Mouse (Mus musculus): Measurements from ENCODE around the gene Spats2l.

Spats2l gene

DNA sequence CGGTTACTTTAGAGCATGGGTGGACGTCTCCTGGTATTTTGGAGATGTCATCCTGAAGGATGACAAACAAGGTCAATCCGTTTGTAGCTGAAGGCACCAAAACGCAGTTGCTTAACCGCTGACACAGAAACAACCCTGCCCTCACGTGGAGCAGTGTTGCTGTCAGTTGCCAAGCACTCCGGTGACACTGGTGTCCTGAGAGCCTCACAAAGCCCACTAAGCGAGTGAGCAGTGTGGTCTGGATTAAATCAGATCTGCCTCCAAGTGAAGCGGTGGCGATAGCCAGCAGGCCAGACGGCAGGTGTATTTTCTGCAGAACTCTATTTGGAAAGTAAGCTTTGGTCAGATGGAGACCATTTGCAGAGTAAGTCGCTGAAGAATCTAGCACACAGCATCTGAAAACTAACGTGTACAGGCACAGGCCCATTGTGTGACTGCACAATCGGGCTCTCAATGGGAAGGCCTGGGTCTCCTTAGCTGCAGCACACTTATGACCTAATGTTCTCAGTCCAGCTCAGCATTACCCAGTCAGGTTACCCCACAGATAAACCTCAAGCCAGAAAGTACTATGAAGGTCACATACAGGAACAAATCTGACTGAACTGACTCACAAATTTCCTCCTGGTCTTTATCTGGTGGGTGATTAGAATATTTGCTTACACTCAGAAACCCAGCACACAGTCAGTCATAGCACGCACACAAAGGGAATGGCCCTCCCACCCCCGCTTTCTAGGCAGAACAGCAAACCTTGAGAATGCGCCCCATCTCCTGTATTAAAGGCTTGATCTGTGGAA, 51.2 kb downstream of the Spats2l start:
- ATAC-seq (ENCODE audit: low TSS enrichment) = peak; percentile 21

DNA sequence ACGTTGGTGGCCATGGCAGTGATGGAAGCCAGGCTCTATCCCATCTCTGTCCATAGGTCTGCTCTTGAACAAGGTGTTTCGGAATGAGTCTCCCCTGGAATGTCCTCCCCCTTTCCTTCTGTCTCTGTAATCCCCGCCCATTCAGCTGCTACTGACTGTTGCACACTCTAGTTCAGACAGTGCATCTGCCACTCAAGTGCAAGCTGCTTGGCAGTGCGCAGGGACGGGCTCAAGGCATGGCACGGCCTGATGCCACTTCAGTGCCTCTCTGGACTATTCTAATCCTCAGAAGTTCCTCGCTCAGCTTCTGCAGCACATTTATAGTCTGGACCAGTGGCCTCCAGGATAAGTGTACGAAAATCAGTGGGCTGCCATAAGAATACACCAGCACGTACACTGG, 52.3 kb downstream of the Spats2l start:
- no peak for ATAC-seq (ENCODE audit: low TSS enrichment)

DNA sequence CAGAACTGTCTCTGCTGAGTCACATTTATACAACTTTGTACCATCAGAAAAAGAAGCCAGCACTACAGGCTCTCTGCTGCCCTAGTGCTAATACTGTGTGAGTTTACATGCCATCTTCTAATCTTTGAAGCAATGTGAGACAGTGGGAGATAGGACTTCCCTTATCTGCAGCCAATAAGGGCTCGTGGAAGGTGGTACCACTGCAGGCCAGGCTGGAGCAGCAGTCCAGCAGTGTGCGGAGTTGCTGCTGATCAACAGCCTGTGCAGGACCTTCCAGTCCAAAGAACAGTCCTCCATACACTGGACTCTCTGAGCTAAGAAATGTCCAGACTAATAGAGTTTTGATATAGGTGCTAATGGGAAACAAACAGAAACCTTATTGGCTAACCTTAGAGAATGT, 59.2 kb downstream of the Spats2l start:
- ATAC-seq (ENCODE audit: low TSS enrichment) = no peak

DNA sequence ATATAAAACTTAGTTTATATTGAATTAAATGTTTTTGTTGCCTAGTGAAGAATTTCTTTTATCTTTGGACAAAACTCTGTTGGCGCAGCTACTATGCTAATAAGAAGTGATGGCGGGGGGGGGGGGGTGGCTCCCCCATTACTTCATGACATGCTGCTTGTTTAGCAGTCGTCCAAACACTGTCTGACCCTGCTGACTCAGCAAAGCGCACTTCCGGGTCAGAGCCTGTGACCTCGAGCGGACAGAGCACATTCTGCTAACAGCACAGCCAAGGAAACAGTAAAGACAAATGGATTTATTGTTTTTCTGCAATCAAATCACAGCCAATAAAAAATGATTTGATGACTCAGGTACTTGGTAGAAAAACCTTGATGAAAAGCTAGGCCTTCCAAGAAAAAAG, 61.2 kb downstream of the Spats2l start:
- ATAC-seq (ENCODE audit: low TSS enrichment) = no peak

DNA sequence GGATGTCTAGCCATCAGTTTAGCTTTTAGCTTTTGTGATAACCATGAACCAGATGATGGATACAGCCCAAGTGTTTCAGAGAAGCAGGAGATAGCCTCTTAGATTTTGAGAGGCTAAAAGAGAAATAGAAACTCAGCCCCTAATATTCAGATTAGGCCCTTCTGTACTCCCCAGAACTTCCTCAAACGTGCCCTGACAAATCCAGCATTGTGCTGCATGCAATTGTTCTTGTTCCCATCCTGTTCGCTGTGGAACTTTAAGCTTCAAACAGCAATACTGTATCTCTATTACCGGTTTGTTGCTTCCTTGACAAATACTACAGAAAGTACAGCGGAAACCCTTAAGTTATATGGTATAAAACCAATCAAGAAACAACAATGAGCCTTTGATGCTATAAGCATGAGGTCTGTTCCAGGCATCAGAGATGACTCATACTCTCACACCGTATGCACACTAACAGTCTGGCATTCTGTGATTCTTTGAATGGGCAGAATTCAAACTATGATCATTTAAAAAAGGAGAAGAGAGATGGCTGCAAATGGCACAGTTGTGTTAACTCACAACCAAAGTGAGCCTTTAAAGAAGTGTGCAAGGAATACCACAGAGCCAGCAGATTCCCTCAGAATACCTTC, 62.8 kb downstream of the Spats2l start:
- ATAC-seq (ENCODE audit: low TSS enrichment) = peak; percentile 93

DNA sequence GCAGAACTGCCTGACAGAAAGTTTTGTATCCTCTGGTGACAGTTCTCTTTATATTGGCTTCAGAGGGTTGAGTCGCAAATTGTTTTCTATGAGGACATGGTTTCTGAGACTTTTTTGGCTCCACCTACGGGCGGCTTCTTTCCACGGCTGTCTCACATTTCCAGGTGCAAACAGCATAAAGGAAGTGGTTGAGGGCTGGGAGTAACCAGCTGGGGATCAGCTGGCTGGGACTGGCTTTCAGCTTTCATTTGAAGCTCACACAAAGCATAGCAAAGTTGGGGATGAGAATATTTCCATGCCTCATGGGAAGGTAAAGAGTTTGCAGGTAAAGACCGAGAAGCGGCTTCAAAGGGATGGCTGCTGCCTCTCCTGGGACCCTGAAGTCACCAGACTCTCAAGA, 65.9 kb downstream of the Spats2l start:
- peak; percentile 44 for ATAC-seq (ENCODE audit: low TSS enrichment)

DNA sequence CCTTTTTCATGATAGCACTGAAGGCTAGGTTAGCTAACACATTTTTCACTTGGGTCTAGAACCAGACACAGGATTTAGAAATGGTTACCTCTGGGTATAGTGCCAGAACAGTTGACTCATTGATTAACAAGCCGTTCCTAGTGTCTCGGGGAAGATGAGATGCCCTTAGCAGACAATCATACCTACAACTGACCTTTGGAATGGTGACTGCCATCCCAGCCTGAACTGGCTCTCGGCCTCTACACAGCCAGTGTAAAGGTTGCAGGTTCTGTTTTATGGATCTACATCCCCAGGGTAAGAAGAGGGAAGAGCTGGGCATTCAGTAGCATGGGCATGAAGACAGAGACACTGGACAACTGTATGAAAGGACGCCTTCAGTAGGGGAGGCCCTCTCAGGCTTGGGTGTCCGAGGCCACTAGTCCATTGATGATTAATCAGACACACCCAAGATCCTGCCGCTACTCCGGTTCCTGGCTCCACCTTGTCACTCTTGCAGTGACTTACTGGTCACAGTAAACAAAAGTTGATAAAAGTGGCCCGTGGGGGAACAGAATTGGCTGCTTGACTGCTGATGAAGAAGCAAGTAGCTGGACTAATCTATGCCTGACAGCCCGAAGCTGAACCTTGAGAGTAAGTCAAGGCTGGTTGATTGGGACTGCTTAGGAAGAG, 71.2 kb downstream of the Spats2l start:
- no peak for ATAC-seq (ENCODE audit: low TSS enrichment)

DNA sequence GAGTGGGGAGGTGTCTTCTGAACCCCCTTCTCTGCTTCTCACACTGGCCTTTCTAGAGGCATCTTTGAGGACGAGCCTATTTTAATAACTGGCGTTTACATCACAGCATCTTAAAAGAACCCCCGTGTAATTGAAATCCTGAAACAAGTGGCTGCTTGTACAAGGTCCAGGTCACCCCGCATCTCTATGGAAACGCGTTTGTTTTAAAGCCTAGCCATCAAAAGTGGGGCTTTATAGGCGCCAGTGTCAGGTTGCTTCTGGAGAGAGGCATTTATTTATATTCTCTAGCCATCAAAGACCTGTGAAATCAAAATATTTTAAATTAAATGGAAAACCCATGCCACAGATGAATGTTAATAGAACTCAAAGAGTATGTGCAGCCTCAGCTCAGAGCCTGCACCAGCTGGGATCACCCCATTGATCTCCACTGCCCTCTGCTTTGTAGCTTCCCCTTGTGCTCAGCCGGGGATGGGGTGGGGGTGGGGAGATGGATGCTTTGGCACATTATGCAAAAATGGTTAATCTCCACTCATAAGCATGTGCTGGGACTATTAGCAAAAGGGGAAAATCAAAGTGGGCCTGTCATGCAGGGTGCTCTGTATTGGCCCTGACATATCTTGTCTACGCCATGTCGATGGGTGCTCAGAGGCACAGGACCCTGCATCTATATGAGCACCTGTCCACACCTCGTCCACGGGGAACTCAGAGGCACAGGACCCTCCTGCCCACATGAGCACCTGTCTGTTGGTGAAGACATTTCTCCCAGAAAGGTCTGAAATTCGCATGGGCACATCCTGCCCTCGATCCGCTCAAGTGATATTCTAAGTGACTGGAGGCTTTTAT, 73.1 kb downstream of the Spats2l start:
- ATAC-seq (ENCODE audit: low TSS enrichment) = no peak

DNA sequence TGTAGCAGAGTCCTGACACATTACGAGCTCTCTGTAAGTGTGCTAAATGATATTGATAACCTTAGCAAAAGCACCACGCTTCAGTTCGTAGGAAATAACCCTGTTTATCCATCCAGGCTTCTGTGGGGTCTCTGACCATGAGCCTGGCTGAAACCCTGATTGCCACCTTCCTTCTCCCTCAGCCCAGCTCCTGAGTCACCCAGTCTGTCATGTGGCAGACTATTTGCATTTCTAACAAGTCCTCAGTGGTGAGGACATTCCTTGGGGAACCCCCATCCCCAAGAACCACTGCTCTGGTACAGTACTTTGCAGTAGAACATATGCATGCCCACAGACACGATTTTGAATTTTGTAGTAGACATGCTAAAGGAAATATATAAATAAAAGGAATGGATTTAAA, 75.1 kb downstream of the Spats2l start:
- no peak for ATAC-seq (ENCODE audit: low TSS enrichment)

DNA sequence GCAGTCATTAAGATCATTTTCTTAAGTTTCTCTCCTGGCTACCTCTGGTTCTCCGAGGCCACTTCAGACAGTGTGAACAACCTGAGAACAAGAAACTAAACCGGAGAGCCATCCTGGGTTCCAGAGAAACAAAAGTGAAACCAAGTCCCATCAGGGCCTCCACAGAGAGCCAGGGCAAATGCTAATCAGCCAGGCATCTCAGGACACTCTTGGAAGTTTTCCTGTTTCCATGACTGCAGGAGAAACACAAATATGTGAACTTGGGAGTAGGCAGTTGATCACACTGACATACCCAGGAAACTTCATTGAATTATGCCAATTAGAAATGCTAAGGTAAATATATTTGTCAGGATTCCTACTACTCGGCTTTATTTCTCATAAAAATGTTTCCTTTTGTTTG, 76.0 kb downstream of the Spats2l start:
- no peak for ATAC-seq (ENCODE audit: low TSS enrichment)

DNA sequence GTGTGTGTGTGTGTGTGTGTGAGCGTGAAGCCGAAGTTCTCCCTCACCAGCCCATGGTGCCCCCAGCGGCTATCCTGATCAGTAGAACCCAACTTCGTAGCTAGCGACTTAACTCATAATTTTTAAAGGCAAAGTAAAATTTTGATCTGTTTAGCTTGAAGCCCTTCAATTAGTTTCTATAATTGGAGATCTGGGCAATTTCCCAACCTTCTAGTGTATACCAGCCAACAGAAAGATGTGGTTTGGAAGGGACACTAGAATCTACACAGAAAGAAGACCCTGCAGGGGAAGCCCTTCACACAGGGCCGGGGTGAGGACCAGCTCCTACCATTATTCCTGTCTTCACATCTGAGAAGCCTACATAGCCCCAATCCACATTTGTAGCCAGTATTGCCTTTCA, 77.9 kb downstream of the Spats2l start:
- ATAC-seq (ENCODE audit: low TSS enrichment) = 0 out of 2 replicates have a peak, but pooled peaks have one; percentile 13

DNA sequence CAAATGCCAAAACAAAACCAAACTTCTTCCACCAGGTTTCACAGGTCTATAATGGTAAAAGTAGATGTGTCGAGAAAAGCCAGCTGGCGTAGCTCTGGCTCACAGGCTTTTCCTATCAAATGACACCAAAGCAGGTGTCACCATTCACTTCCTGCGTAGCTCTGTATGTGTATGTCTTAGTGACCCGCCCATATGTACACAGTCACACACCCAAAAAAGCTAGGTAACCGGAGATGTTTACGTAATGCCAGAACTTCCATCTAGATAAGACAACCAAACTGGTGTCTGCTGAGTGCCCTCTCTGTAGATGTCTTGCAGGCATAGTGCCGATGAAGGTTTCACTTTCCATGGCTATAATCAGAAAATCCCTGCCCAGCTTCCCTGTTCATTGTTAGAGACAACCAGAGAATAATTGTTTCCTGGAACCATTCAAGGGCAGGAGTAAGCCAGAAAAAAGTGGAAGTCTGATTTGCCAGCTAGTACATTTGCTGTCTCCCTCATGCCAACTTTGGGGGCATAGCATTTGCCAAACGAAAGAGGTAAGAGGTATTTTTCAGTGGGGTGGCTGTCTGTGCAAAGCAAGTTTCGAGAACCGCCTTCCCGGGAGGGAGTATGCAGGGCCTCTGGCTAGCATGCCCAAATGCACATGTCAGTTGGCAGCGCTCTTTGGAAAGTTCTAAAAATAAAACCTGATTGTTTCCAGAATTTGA, 78.8 kb downstream of the Spats2l start:
- ATAC-seq (ENCODE audit: low TSS enrichment) = peak; percentile 41; the same call in 1 of the 2 replicates

DNA sequence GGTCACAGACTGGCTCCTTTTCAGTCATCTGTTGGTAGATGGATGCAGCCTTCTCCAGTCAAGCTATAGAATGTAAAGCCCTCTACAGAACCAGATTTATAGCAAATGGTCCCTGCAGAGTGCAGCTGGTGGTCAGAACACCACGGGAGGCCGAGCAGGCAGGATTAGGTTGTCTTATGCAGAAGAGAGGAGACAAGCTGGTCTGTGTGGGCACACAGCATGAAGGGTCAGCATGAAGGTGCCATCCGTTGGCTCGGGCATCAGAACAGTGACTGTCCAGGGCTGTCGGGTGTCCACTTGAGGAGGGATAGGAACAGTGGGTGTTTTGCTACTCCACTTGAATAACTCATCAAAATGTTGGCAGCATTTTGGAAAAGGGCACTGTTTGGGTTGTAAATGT, 83.8 kb downstream of the Spats2l start:
- no peak for ATAC-seq (ENCODE audit: low TSS enrichment)

DNA sequence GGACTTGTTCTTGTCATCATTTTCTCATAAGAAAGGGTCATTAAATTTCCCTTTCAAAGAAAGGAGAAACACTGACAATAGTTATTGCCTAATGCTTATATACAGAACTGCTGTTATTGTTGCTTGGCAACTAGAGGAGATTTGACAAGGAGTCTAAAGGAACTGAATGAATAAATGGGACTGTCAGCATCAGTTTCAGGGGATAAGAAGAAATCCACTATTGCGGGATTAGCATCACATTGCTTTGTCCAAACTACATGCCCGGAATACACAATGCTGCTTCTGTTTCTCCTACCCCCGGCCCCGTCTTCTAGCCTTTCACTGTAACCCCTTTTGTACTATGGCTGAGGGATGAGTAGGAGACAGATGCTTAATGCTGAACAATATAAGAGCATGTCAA, 88.1 kb downstream of the Spats2l start:
- no peak for ATAC-seq (ENCODE audit: low TSS enrichment)

DNA sequence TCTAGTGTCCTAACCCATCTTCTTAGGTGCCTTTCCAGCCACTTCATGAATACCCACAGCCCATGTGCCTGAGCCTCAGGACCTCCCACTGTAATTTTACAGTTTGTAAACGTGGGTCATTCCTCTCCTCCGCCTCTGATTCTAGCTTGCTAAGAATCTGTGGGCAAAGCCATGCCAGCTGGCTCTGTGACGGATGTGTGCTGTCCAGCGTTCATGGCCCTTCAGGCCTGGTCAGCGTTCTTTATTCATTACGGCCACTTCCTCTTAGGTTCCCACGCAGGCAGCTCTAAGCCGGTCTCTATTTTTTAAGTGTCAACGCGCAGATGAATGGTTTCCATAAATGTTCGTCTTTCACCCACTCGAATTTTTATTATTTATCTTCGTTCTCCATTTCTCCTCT, 94.7 kb downstream of the Spats2l start:
- ATAC-seq (ENCODE audit: low TSS enrichment) = 0 out of 2 replicates have a peak, but pooled peaks have one; percentile 21

DNA sequence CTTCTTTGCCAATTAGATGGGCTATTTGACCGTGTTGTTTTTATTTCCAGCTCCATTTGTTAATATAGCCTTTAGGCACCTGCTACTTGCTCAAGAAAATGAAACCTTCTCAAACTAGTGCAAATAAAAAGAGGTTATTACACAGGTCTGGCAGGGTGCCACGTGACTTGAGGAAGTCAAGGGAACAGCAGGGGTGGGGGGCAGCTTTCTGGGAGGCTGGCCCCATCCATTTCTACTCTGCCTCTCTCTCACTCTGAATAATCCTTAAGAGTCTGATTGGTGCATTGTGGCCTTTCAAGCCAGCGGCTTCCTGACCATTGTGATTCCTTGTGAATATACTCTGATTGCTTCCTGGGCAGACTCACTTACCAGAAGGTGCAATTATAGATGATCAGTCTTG, 98.0 kb downstream of the Spats2l start:
- no peak for ATAC-seq (ENCODE audit: low TSS enrichment)

DNA sequence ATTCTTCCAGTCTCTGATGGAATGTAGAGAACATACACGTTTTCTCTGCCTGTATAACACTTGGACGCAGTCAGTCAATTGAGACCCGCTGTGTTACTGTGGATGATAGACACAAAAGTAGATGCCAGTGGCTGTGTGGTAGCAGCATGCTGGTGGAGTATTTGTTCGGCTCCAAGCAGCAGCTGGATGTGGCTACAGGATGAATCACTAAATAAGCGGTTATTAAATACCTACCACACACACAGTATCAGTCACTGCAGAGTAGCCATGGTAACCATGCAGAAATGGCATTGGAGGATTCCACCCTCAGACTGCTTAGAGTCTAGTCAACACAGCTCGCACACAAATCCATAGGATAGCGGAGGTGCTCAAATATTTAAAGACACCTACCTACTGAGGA, 100.0 kb downstream of the Spats2l start:
- no peak for ATAC-seq (ENCODE audit: low TSS enrichment)

DNA sequence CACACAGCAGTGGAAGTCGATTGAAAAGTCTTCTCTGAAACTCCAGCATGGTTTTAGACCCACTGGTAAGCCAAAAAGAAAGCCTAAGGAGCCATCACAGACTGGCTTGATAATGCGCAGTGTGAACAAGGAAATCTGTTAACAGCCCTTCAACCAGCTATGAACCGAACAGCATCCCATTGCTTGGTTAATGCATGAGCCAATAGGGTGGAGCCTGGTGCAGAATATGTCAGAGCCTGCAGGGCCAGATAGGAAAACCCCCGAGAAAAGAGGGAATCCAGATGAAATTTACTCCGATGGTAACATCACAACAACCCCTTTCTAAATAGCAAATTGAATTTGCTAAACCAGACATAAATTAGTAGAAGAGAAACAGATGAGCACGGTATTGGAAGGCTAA, 101.1 kb downstream of the Spats2l start:
- no peak for ATAC-seq (ENCODE audit: low TSS enrichment)

DNA sequence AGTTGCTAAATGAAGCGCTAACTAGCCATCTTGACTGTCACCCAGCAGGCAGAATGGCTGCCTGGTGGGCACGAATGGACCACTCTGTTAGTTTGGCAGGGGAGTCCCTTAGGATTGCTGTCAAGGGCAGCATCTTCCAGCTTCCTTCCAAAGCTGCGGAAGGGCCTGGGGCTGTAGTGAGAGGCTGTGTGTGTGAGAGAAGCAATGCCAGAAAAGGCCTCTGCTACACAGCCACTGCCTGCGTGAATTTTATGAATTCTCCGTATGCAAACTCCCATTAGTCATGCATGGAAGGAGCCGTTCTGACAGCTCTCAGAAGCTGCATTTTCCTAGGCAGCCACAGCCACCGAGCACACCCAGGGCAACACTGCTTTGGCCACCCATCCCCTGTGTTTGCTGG, 101.5 kb downstream of the Spats2l start:
- peak; percentile 45 for ATAC-seq (ENCODE audit: low TSS enrichment)

DNA sequence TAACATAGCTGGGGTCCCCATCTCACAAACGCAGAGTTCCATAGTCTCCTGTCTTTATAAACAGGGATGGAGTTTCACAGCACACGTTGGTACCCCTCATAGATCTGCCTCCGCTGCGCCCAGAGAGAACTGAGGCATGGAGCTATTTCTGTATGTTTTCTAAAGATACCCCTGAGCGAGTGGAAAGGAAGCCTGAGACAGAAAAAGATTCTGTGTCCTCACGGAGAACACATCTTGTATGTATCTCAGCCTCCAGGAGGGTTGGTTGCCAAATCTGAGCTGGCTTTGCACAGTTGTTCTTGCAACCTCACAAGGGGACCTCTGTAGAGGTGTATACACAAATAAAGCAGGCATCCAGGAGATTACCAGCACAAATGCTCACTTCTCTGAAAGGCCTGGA, 105.0 kb downstream of the Spats2l start:
- ATAC-seq (ENCODE audit: low TSS enrichment) = peak; percentile 91

DNA sequence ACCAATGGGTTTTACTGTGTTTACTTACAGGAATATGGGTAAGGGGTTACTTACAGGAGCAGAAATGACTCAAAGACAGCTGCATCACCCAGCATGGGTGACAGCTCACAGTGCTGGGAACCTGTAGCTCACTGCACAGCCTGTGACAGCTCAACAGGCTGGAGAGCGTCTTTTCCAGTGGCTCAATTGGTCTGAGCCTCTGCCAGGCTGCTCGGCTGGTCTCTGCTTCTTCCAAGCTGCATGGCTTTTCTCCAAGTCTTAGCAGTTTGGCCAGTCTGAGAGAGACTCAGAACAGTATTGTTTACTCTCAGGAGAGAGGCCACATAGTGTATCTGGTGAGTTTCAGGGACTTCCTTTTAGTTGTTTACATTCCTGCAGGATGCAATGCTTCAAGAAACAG, 110.9 kb downstream of the Spats2l start:
- ATAC-seq (ENCODE audit: low TSS enrichment) = peak; percentile 42; the same call in 1 of the 2 replicates
